Mouse (Mus musculus) G1E (cell line): ENCODE results near the gene Ntn1. TPM values are rescaled to one million over a fixed set of nuclear protein-coding genes. Genes with fewer than 3 reads are reported as not detected.

ENCODE experiments used
- ATAC-seq: 2 replicates; pipeline ENCODE4 v1.8.0; 2016; ENCODE audit warnings: mild to moderate bottlenecking; ENCODE audit not compliant: insufficient number of reproducible peaks, poor library complexity, low FRiP score, severe bottlenecking; ENCODE audit errors: extremely low read depth
- DNase-seq: peaks from one replicate; pipeline ENCODE4 v3.0.0; 2012; ENCODE audit warnings: low spot score
- H3K27me3 ChIP-seq: 2 replicates; pipeline ENCODE4 v1.6.1; 2012; ENCODE audit warnings: mild to moderate bottlenecking, low read length, inconsistent platforms; ENCODE audit not compliant: insufficient read depth
- H3K36me3 ChIP-seq: replicated peaks from 2 replicates; pipeline ENCODE3; 2012; ENCODE audit warnings: mild to moderate bottlenecking, inconsistent platforms
- H3K4me1 ChIP-seq: 2 replicates; pipeline ENCODE4 v1.6.1; 2012; ENCODE audit warnings: low read depth, low read length, inconsistent platforms, mixed read lengths; ENCODE audit not compliant: insufficient read depth
- H3K4me3 ChIP-seq: 2 replicates; pipeline ENCODE4 v1.5.1; 2012; ENCODE audit warnings: low read depth, mild to moderate bottlenecking, inconsistent platforms, low read length, moderate library complexity, mixed read lengths
- H3K9me3 ChIP-seq: replicated peaks from 2 replicates; pipeline ENCODE4 v1.6.1; 2012; ENCODE audit warnings: inconsistent platforms
- CTCF ChIP-seq: IDR thresholded peaks from 2 replicates; pipeline ENCODE4 v1.5.1; 2012; ENCODE audit warnings: low read depth, low read length, inconsistent platforms, mixed read lengths
- GATA1 ChIP-seq: IDR thresholded peaks from 2 replicates; pipeline ENCODE4 v1.6.1; 2012; ENCODE audit warnings: borderline replicate concordance, low read length, inconsistent platforms, mixed read lengths
- GATA2 ChIP-seq: IDR thresholded peaks from 2 replicates; pipeline ENCODE4 v1.6.1; 2012; ENCODE audit warnings: low read depth, low read length, inconsistent platforms, borderline replicate concordance
- POLR2AphosphoS5 ChIP-seq: IDR thresholded peaks from 2 replicates; pipeline ENCODE4 v1.6.1; 2012; ENCODE audit warnings: low read depth, low read length, inconsistent platforms; ENCODE audit not compliant: insufficient replicate concordance
- TAL1 ChIP-seq: conservative IDR thresholded peaks from 2 replicates; pipeline ENCODE4 v1.6.1; 2012; ENCODE audit warnings: low read depth, low read length, inconsistent platforms, mixed read lengths
- polyA plus RNA-seq: library from polyadenylated mRNA; stranded (reverse); fragments of >175 nt; gene quantifications from 2 replicates; pipeline ENCODE4 v1.2.3, GENCODE M21; 2012
- total RNA-seq, 2 experiments: library from RNA; stranded (forward) in 1 of 2; stranded (reverse) in 1 of 2; fragments of 200-1000 nt in 1 of 2; fragments of >200 nt in 1 of 2; fragmentation: Nextera tagmentation in 1 of 2; gene quantifications; 2 replicates each; pipeline ENCODE4 v1.2.3; 2014 to 2017

Gene Ntn1
- total and polyA plus RNA-seq, 3 experiments, result under 0.01 TPM; not detected in 2

- Histone ChIP-seq H3K27me3 (peaks cover 2% of the 10 kb centered on the region; the same call in 1 of the 2 replicates), H3K4me3 (no peak overlapping the region), H3K4me1 (no peaks in the 10 kb centered on the region), H3K9me3 (no peaks in the 10 kb centered on the region), H3K36me3 (no peaks in the 10 kb centered on the region)
- DNase-seq (no peak), ATAC-seq (no peak)
- TF ChIP-seq CTCF (no peak), POLR2AphosphoS5 (no peak), TAL1 (no peak)
These were observed 41.7 kb upstream of the Ntn1 start for GRCm38 (mm10) chr11:68442346-68442745.

- H3K27me3 ChIP-seq, result peaks cover 2% of the 10 kb centered on the region; the same call in 1 of the 2 replicates
- TF ChIP-seq GATA2 (no peak), TAL1 (no peak), GATA1 (no peak), CTCF (no peak), POLR2AphosphoS5 (no peak)
- no peak for DNase-seq
- H3K4me1 ChIP-seq, result no peaks in the 10 kb centered on the region
- ATAC-seq, result no peak
- no peaks in the 10 kb centered on the region for H3K9me3 ChIP-seq
- H3K4me3 ChIP-seq, result no peak overlapping the region
- H3K36me3 ChIP-seq, result no peaks in the 10 kb centered on the region
These were observed 40.3 kb upstream of the Ntn1 start for GRCm38 (mm10) chr11:68440965-68441364.

DNA sequence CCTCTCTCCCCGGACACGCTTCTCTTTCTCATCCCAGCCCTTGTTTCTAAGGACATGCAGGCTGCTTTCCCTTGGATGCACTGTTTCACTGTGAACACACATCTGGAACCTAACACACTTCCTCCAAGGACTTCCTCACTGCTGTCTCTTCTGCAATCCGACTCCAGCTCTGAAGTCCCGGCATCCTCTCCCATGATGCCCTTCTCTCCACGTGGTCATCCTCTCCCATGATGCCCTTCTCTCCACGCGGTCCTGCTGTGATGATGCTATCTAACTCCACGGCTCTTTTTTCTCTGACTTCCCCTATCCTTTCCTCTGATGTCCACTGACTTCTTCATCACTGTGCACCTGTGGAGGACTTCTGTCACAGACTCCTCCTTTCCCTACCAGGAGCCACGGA lies 39.5 kb upstream of the Ntn1 start:
- H3K9me3 ChIP-seq, result no peaks in the 10 kb centered on the region
- no peaks in the 10 kb centered on the region for H3K4me1 ChIP-seq
- H3K4me3 ChIP-seq, result no peak overlapping the region
- DNase-seq, result no peak
- no peak for TF ChIP-seq POLR2AphosphoS5
- TF ChIP-seq TAL1, result no peak
- TF ChIP-seq CTCF, result no peak
- TF ChIP-seq GATA1, result no peak
- TF ChIP-seq GATA2, result no peak
- ATAC-seq, result no peak
- H3K36me3 ChIP-seq, result no peaks in the 10 kb centered on the region
- peaks cover 2% of the 10 kb centered on the region; the same call in 1 of the 2 replicates for H3K27me3 ChIP-seq

GRCm38 (mm10) chr11:68436376-68436775 lies 35.8 kb upstream of the Ntn1 start:
- H3K9me3 ChIP-seq, result no peaks in the 10 kb centered on the region

DNA sequence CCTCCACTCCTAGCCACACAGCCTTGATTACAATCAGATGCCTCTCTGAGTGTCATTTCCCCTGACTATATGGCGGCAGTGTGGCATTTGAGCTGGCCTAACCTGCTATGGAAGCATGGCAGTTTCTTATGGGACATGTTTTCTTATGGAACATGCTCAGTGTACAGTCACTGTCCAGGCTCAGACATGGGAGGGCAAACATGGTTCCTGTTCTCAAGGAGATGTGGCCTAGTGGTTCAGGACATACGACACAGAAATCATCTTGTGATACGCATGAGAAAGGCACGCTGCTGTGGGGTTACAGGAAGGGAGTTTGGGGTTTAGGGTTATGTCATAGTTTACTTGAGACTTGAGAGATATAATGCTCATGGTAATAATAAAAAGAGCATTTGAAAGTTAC lies 35.0 kb upstream of the Ntn1 start:
- ATAC-seq (no peak), DNase-seq (no peak)
- Histone ChIP-seq H3K27me3 (peaks cover 2% of the 10 kb centered on the region; the same call in 1 of the 2 replicates), H3K9me3 (no peaks in the 10 kb centered on the region), H3K36me3 (no peaks in the 10 kb centered on the region), H3K4me1 (no peaks in the 10 kb centered on the region), H3K4me3 (no peak overlapping the region)
- no peak for TF ChIP-seq GATA2
- no peak for TF ChIP-seq GATA1
- TF ChIP-seq POLR2AphosphoS5, result no peak
- no peak for TF ChIP-seq CTCF
- TF ChIP-seq TAL1, result no peak

More at GRCm38 (mm10) chr11:68436376-68436775, 35.8 kb upstream of the Ntn1 start:
- Histone ChIP-seq H3K27me3 (peaks cover 2% of the 10 kb centered on the region; the same call in 1 of the 2 replicates), H3K4me3 (no peak overlapping the region), H3K36me3 (no peaks in the 10 kb centered on the region), H3K4me1 (no peaks in the 10 kb centered on the region)
- TF ChIP-seq GATA1 (no peak), CTCF (no peak), TAL1 (no peak), POLR2AphosphoS5 (no peak), GATA2 (no peak)
- DNase-seq, result no peak
- no peak for ATAC-seq

DNA sequence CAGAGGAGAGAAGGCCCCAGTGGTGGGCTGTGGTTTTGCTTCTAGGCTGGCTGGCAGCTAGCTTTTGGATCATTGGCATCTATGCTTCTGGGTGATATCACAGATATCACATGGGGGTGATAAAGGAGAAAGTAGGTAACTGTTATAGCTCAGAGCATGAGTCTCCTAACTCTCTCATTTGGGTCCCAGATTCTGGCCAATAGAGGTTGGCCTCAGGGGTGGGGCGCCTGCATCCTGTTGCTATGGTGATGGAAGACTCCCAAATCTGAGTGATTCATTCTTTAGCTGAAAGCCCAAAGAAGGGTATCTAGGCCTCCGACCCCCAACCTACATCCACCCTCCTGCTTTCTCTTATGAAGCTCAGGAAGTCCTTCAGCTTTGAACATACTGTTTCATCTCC lies 34.1 kb upstream of the Ntn1 start:
- ATAC-seq (no peak), DNase-seq (no peak)
- H3K36me3 ChIP-seq, result no peaks in the 10 kb centered on the region
- no peaks in the 10 kb centered on the region for H3K9me3 ChIP-seq
- H3K27me3 ChIP-seq, result peaks cover under 1% of the 10 kb centered on the region; the same call in 1 of the 2 replicates
- no peaks in the 10 kb centered on the region for H3K4me1 ChIP-seq
- TF ChIP-seq GATA1, result no peak
- no peak for TF ChIP-seq GATA2
- no peak for TF ChIP-seq CTCF
- TF ChIP-seq TAL1, result no peak
- no peak for TF ChIP-seq POLR2AphosphoS5
- no peak overlapping the region for H3K4me3 ChIP-seq

DNA sequence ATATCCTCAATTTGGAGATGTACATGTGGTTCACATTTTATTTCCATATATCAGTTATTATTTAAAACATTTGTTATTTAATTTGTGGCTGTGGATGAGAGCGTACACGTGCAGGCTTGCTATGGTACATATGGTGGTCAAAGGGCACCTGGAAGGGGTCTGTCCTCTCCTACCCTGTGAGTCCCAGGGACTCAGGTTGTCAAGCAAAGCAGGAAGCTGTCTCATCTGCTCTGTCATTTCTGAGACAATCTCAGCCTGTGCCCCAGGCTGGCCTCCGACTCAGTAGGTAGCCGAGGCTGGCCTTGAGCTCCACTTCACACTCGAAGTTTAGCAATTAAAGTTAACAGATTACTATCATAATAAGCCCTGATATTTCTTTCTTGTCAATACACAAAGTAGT lies 32.9 kb upstream of the Ntn1 start:
- TF ChIP-seq CTCF, result no peak
- TF ChIP-seq TAL1, result no peak
- TF ChIP-seq POLR2AphosphoS5, result no peak
- no peak for TF ChIP-seq GATA1
- no peak for TF ChIP-seq GATA2
- Histone ChIP-seq H3K4me1 (no peaks in the 10 kb centered on the region), H3K27me3 (no peaks in the 10 kb centered on the region; the same call in none of the 2 replicates), H3K9me3 (no peaks in the 10 kb centered on the region), H3K36me3 (no peaks in the 10 kb centered on the region), H3K4me3 (no peak overlapping the region)
- DNase-seq (no peak), ATAC-seq (no peak)
